Mouse (Mus musculus) neural tube, embryonic 12.5 days (tissue): ENCODE results near the gene Cpm. TPM values are rescaled to one million over a fixed set of nuclear protein-coding genes. Genes with fewer than 3 reads are reported as not detected.

Experiments used
- ATAC-seq: fragments of 200-750 bp; cut with Nextera tagmentation; 2 replicates; pipeline ENCODE4 v1.8.0; 2017; ENCODE audit warnings: low read depth, mild to moderate bottlenecking, moderate TSS enrichment, moderate library complexity; ENCODE audit not compliant: low FRiP score
- H3K27ac ChIP-seq: fragments of 300-500 bp; sonication (generic); 2 replicates; pipeline ENCODE4 v1.5.1; 2016
- H3K27me3 ChIP-seq: fragments of 300-500 bp; sonication (generic); replicated peaks from 2 replicates; pipeline ENCODE4 v1.6.1; 2016; ENCODE audit warnings: mild to moderate bottlenecking
- H3K36me3 ChIP-seq: fragments of 300-500 bp; sonication (generic); 2 replicates; pipeline ENCODE4 v1.6.1; 2016; ENCODE audit warnings: mild to moderate bottlenecking
- H3K4me1 ChIP-seq: fragments of 300-500 bp; sonication (generic); 2 replicates; pipeline ENCODE4 v1.6.1; 2016
- H3K4me2 ChIP-seq: fragments of 300-500 bp; sonication (generic); replicated peaks from 2 replicates; pipeline ENCODE4 v1.6.1; 2016; ENCODE audit warnings: mild to moderate bottlenecking
- H3K4me3 ChIP-seq: fragments of 300-500 bp; sonication (generic); 2 replicates; pipeline ENCODE4 v1.5.1; 2016
- H3K9ac ChIP-seq: fragments of 300-500 bp; sonication (generic); 2 replicates; pipeline ENCODE4 v1.6.1; 2016; ENCODE audit warnings: mild to moderate bottlenecking
- H3K9me3 ChIP-seq: fragments of 300-500 bp; sonication (generic); 2 replicates; pipeline ENCODE4 v1.6.1; 2016; ENCODE audit warnings: mild to moderate bottlenecking
- WGBS: fragments of 180-500 bp; shearing (Covaris S2); methylation state at CpG from one replicate; pipeline ENCODE4 v1.1.7; 2016; 5-methylcytosine and 5-hydroxymethylcytosine counted together
- polyA plus RNA-seq: library from polyadenylated mRNA; unstranded; fragments of >200 nt; fragmentation: Nextera tagmentation; extraction: Ambion mirVana; gene quantifications from 2 replicates; pipeline ENCODE4 v1.2.1, GENCODE M21; 2016

Cpm gene
- polyA plus RNA-seq, result 10.0 and 10.3 TPM in 2 replicates

DNA sequence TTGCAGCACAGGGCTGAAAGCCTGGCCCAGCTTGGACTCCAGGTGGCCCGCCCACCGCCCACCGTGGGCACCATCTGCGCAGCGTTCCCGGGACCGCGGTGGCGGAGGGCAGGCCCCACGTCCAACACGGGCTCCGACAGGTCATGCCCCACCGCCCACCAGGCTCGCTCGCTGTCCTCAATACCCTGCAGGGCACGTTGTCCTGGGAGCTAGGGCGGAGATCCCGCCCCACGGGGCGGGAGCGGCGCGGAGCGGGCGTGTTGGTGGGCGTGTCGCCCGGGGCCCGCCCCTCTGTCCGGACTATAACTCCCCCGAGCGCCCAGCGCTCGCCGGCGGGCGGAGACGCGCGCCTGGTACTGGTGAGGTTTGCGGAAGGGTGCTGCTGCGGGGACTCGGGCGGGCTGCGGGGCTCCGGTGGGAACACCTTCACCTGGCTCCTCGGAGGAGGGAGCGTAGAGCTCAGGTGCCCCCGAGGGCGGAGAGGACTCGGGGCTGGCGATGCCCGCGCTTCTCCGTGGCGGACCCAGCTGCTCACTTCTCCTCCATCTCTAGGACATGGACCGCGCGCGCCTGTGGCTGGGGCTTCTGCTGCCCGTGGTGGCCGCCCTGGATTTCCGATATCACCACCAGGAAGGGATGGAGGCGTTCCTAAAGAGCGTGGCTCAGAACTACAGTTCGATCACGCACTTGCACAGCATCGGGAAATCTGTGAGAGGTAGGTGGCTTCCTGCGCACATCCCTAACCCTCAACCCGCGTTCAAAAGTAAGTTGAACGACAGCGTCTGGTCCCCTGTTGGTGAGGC is at the start of gene Cpm:
Gene Cpm (plus strand): TSS at position 332 of the 803 bp plus-strand sequence.
- peak; percentile 92 for ATAC-seq
- Histone ChIP-seq H3K9me3 (no peaks in the 10 kb centered on the region), H3K4me1 (peaks cover 15% of the 10 kb centered on the region; the same call in 1 of the 2 replicates), H3K36me3 (no peaks in the 10 kb centered on the region), H3K4me2 (peak within 1 kb of the TSS; percentile 94), H3K27me3 (peaks cover 36% of the 10 kb centered on the region), H3K4me3 (peak within 1 kb of the TSS; percentile 54), H3K9ac (peak within 1 kb of the TSS; percentile 36), H3K27ac (no peak within 1 kb of the TSS)
- under 1% methylated on average over 67 of the region's 73 CpGs for WGBS

- H3K9me3 ChIP-seq, result no peaks in the 10 kb centered on the region
- H3K9ac ChIP-seq, result no peak overlapping the region
- no peaks in the 10 kb centered on the region for H3K36me3 ChIP-seq
- H3K4me3 ChIP-seq, result no peak overlapping the region
- no peak overlapping the region for H3K27ac ChIP-seq
- peaks cover 8% of the 10 kb centered on the region; the same call in 1 of the 2 replicates for H3K4me1 ChIP-seq
- H3K4me2 ChIP-seq, result no peak overlapping the region
- ATAC-seq, result no peak
- H3K27me3 ChIP-seq, result no peaks in the 10 kb centered on the region
- 69% methylated on average over 9 of the region's 9 CpGs for WGBS
Measured at GRCm38 (mm10) chr10:117579771-117580284, 49.5 kb upstream of the Cpm start.

- no peak for ATAC-seq
- Histone ChIP-seq H3K4me2 (no peak overlapping the region), H3K9me3 (0 out of 2 replicates have a peak, but pooled peaks cover 3% of the 10 kb centered on the region), H3K27me3 (no peaks in the 10 kb centered on the region), H3K4me1 (peaks cover 8% of the 10 kb centered on the region; the same call in 1 of the 2 replicates), H3K36me3 (no peaks in the 10 kb centered on the region), H3K4me3 (no peak overlapping the region), H3K27ac (no peak overlapping the region), H3K9ac (no peak overlapping the region)
- 91% methylated on average over 5 of the region's 5 CpGs for WGBS
Measured at GRCm38 (mm10) chr10:117580405-117580804, 48.9 kb upstream of the Cpm start.

GRCm38 (mm10) chr10:117581007-117581752 is 48.1 kb upstream of the Cpm start:
- peaks cover 8% of the 10 kb centered on the region; the same call in 1 of the 2 replicates for H3K4me1 ChIP-seq
- H3K4me3 ChIP-seq, result no peak overlapping the region
- 90% methylated on average over 11 of the region's 11 CpGs for WGBS
- no peaks in the 10 kb centered on the region for H3K36me3 ChIP-seq
- no peak for ATAC-seq
- no peak overlapping the region for H3K4me2 ChIP-seq
- no peak overlapping the region for H3K9ac ChIP-seq
- H3K27ac ChIP-seq, result no peak overlapping the region
- no peaks in the 10 kb centered on the region for H3K27me3 ChIP-seq
- 0 out of 2 replicates have a peak, but pooled peaks cover 3% of the 10 kb centered on the region for H3K9me3 ChIP-seq

DNA sequence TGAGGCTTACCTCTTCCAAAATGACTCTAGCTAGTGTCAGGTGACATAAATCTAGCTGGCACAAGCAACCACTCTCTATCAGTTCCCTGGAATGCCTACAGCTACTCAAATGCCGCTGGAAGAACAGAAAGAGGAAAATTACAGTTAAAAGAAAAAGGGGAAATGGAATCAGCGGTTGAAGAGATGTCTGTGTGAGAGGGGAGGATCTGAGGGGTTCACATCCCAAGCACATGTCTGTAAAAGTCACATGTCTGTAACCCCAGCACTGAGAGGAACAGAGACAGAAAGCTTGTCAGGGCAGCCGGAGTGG is 47.6 kb upstream of the Cpm start:
- 89% methylated on average over 3 of the region's 3 CpGs for WGBS
- no peak overlapping the region for H3K9ac ChIP-seq
- no peak overlapping the region for H3K4me2 ChIP-seq
- H3K9me3 ChIP-seq, result 0 out of 2 replicates have a peak, but pooled peaks cover 3% of the 10 kb centered on the region
- no peak overlapping the region for H3K4me3 ChIP-seq
- H3K4me1 ChIP-seq, result peaks cover 8% of the 10 kb centered on the region; the same call in 1 of the 2 replicates
- ATAC-seq, result no peak
- no peak overlapping the region for H3K27ac ChIP-seq
- H3K36me3 ChIP-seq, result no peaks in the 10 kb centered on the region
- H3K27me3 ChIP-seq, result no peaks in the 10 kb centered on the region

- Histone ChIP-seq H3K4me3 (no peak overlapping the region), H3K36me3 (no peaks in the 10 kb centered on the region), H3K4me1 (peaks cover 8% of the 10 kb centered on the region; the same call in 1 of the 2 replicates), H3K27ac (no peak overlapping the region), H3K9ac (no peak overlapping the region), H3K9me3 (0 out of 2 replicates have a peak, but pooled peaks cover 3% of the 10 kb centered on the region), H3K4me2 (no peak overlapping the region), H3K27me3 (no peaks in the 10 kb centered on the region)
- WGBS, result 68% methylated on average over 14 of the region's 14 CpGs
- no peak for ATAC-seq
Measured at GRCm38 (mm10) chr10:117583155-117584061, 45.9 kb upstream of the Cpm start.

DNA sequence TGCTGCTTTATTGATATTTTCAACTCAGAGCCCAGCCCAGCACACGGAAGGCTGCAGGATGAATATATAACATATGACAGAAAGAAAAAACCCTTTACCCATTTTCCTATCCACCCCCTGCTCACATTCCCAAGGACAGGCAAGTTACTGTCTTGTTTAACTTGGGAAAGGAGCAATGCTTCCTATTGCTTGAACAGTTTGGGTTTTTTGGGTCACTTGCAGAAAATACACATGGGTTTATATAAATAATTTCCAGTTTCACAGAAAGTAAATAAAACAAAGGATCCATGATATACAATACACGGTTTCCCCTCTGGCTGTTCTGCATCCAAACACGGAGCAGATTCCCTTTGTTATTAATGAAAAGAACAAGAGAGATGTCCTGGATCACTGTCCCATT is 45.2 kb upstream of the Cpm start:
- no peaks in the 10 kb centered on the region for H3K27me3 ChIP-seq
- H3K9ac ChIP-seq, result no peak overlapping the region
- no peaks in the 10 kb centered on the region for H3K36me3 ChIP-seq
- peaks cover 8% of the 10 kb centered on the region; the same call in 1 of the 2 replicates for H3K4me1 ChIP-seq
- no peak overlapping the region for H3K4me2 ChIP-seq
- 77% methylated on average over 3 of the region's 3 CpGs for WGBS
- H3K4me3 ChIP-seq, result no peak overlapping the region
- 0 out of 2 replicates have a peak, but pooled peaks cover 3% of the 10 kb centered on the region for H3K9me3 ChIP-seq
- no peak for ATAC-seq
- no peak overlapping the region for H3K27ac ChIP-seq

DNA sequence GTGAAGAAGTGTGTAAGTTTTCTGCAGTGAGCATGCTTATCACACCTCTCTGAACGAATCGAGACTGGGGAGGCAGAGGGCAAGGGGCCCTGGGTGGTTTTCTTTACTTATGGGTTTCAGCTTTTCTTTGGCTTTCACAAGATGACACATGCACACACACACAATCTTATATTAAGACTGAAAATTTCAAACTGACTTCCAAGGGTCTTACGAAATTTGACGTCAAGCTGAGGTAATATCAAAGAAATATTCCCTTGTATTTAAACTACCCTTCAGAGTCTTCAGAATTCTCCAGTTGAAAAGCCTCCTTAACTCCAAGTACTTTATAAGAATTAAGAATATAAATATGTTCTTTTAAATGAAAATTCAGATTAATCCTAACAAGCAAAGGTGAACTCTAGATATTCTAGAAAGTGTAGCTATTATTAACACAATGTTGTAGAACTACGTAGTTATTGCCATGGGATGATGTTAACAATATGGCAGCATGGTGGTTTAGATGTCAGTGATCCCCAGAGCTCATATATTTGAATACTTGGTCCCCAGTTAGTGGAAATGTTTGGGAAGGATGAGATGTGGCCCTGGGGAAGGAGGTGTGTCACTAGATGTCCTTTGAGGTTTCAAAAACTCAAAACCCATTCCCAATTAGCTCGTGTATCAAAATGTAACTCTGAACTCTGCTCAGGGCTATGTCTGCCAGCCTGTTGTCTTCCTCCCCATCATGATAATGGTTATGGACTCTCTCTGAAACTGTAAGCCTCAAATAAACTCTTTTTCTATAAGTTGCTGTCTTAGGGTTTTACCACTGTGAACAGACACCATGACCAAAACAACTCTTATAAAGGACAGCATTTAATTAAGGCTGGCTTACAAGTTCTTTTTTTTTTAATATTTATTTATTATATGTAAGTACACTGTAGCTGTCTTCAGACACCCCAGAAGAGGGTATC is 44.5 kb upstream of the Cpm start:
- no peaks in the 10 kb centered on the region for H3K36me3 ChIP-seq
- H3K27me3 ChIP-seq, result no peaks in the 10 kb centered on the region
- no peak overlapping the region for H3K27ac ChIP-seq
- WGBS, result 90% methylated on average over 6 of the region's 6 CpGs
- no peak overlapping the region for H3K4me3 ChIP-seq
- no peak overlapping the region for H3K9ac ChIP-seq
- 0 out of 2 replicates have a peak, but pooled peaks cover 3% of the 10 kb centered on the region for H3K9me3 ChIP-seq
- no peak overlapping the region for H3K4me2 ChIP-seq
- ATAC-seq, result no peak
- peaks cover 8% of the 10 kb centered on the region; the same call in 1 of the 2 replicates for H3K4me1 ChIP-seq

DNA sequence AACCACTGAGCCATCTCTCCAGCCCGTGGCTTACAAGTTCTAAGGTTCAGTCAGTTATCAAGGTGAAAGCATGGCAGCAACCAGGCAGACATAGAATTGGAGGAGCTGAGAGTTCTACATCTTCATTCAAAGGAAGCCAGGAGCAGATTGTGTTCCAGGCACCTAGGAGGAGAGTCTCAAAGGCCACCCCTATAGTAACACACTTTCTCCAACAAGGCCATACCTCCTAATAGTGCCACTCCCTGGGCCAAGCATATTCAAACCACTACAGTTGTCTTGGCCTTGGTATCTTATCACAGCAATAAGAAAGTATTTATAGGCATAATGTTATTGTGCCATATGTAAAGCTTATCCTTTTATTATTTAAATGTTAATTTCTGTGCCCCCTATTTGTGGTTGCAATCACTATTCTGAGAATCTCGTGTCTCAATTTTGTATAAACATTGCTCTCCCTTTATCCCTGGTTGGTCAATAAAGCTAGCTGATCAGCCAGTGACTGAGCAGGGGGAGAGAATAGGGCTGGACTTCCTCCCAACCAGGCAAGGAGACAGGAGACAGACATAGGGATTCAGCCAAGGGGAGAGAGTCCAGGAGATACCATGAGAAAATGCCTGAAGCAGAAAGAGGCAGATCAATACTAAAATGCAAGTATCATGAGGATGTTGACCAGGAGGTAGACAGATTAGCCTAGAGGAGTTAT is 43.5 kb upstream of the Cpm start:
- Histone ChIP-seq H3K9ac (no peak overlapping the region), H3K27me3 (no peaks in the 10 kb centered on the region), H3K4me2 (no peak overlapping the region), H3K27ac (no peak overlapping the region), H3K4me1 (peaks cover 8% of the 10 kb centered on the region; the same call in 1 of the 2 replicates), H3K9me3 (0 out of 2 replicates have a peak, but pooled peaks cover 3% of the 10 kb centered on the region), H3K4me3 (no peak overlapping the region), H3K36me3 (no peaks in the 10 kb centered on the region)
- 76% methylated on average over 2 of the region's 2 CpGs for WGBS
- ATAC-seq, result no peak

- H3K27ac ChIP-seq, result no peak overlapping the region
- H3K4me1 ChIP-seq, result peaks cover 8% of the 10 kb centered on the region; the same call in 1 of the 2 replicates
- peak; percentile 84 for ATAC-seq
- WGBS, result 23% methylated on average over 11 of the region's 11 CpGs
- no peak overlapping the region for H3K9ac ChIP-seq
- no peak overlapping the region for H3K4me3 ChIP-seq
- H3K27me3 ChIP-seq, result no peaks in the 10 kb centered on the region
- H3K4me2 ChIP-seq, result 0 out of 2 replicates have a peak overlapping the region, but pooled peaks have one; percentile 5
- 0 out of 2 replicates have a peak, but pooled peaks cover 3% of the 10 kb centered on the region for H3K9me3 ChIP-seq
- H3K36me3 ChIP-seq, result no peaks in the 10 kb centered on the region
Measured at GRCm38 (mm10) chr10:117586859-117587258, 42.4 kb upstream of the Cpm start.
